Mouse (Mus musculus) yolk sac, embryonic 10.5 days (tissue): ENCODE data around the gene Vat1l.

Experiments used
- DNase-seq: peaks from one replicate; pipeline ENCODE4 v3.0.0-alpha.2; 2017; ENCODE audit warnings: low spot score

The Vat1l gene

GRCm38 (mm10) chr8:114298253-114298652 lies 92.8 kb downstream of the Vat1l start:
- no peak for DNase-seq

GRCm38 (mm10) chr8:114300072-114300471 lies 94.7 kb downstream of the Vat1l start:
- no peak for DNase-seq

GRCm38 (mm10) chr8:114306296-114306695 lies 100.9 kb downstream of the Vat1l start:
- no peak for DNase-seq

GRCm38 (mm10) chr8:114314669-114315325 lies 109.4 kb downstream of the Vat1l start:
- DNase-seq: no peak

- no peak for DNase-seq
These were observed 112.7 kb downstream of the Vat1l start for GRCm38 (mm10) chr8:114318161-114318560.

- DNase-seq: no peak
These were observed 116.7 kb downstream of the Vat1l start for GRCm38 (mm10) chr8:114322096-114322495.

GRCm38 (mm10) chr8:114331928-114332327 lies 126.5 kb downstream of the Vat1l start:
- DNase-seq: no peak

GRCm38 (mm10) chr8:114332949-114333348 lies 127.5 kb downstream of the Vat1l start:
- DNase-seq: no peak

- no peak for DNase-seq
These were observed 130.3 kb downstream of the Vat1l start for GRCm38 (mm10) chr8:114335721-114336120.

GRCm38 (mm10) chr8:114342276-114342675 lies 136.9 kb downstream of the Vat1l start:
- DNase-seq: no peak

- DNase-seq: no peak
These were observed 139.4 kb downstream of the Vat1l start for GRCm38 (mm10) chr8:114344789-114345188.

GRCm38 (mm10) chr8:114346045-114346444 lies 140.6 kb downstream of the Vat1l start:
- no peak for DNase-seq

GRCm38 (mm10) chr8:114351643-114352427 lies 146.4 kb downstream of the Vat1l start:
- DNase-seq: no peak

- DNase-seq: no peak
These were observed 155.1 kb downstream of the Vat1l start for GRCm38 (mm10) chr8:114360506-114360905.

GRCm38 (mm10) chr8:114363167-114363566 lies 157.8 kb downstream of the Vat1l start:
- no peak for DNase-seq

GRCm38 (mm10) chr8:114363656-114364055 lies 158.2 kb downstream of the Vat1l start:
- DNase-seq: no peak

GRCm38 (mm10) chr8:114369038-114369976 lies 163.9 kb downstream of the Vat1l start:
- peak; percentile 33 for DNase-seq

- DNase-seq: no peak
These were observed 169.0 kb downstream of the Vat1l start for GRCm38 (mm10) chr8:114374390-114374789.

- DNase-seq: no peak
These were observed 178.8 kb downstream of the Vat1l start for GRCm38 (mm10) chr8:114384189-114384588.

- no peak for DNase-seq
These were observed 182.1 kb downstream of the Vat1l start for GRCm38 (mm10) chr8:114387494-114387893.

- no peak for DNase-seq
These were observed 185.2 kb downstream of the Vat1l start for GRCm38 (mm10) chr8:114390465-114391254.

- DNase-seq: no peak
These were observed 192.9 kb downstream of the Vat1l start for GRCm38 (mm10) chr8:114398326-114398725.
